Mouse (Mus musculus) G1E (cell line): ENCODE results near the gene Casp8.

Experiments used
- CTCF ChIP-seq: IDR thresholded peaks from 2 replicates; pipeline ENCODE4 v1.5.1; 2012; ENCODE audit warnings: low read depth, low read length, inconsistent platforms, mixed read lengths
- GATA1 ChIP-seq: IDR thresholded peaks from 2 replicates; pipeline ENCODE4 v1.6.1; 2012; ENCODE audit warnings: borderline replicate concordance, low read length, inconsistent platforms, mixed read lengths
- GATA2 ChIP-seq: IDR thresholded peaks from 2 replicates; pipeline ENCODE4 v1.6.1; 2012; ENCODE audit warnings: low read depth, low read length, inconsistent platforms, borderline replicate concordance
- POLR2AphosphoS5 ChIP-seq: IDR thresholded peaks from 2 replicates; pipeline ENCODE4 v1.6.1; 2012; ENCODE audit warnings: low read depth, low read length, inconsistent platforms; ENCODE audit not compliant: insufficient replicate concordance

DNA sequence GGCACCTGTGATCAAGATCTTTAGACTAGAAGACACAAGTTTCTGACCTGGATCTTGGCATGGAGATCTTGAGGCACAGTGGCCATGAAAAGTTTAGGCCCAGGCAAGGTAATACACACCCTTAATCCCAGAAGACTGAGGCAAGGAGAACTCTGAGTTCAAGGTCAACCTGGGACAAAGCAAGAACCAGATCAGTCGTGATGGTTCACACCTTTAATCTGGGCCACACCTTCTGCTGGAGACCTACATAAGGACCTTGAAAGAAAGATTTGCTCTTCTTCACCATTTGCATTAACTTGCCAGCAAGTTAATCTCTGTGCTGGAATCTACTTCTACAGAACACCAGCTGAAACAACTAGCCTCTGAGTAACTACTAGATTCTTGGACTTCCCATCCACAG is 34.6 kb upstream of the Casp8 start:
- TF ChIP-seq CTCF, result no peak
- no peak for TF ChIP-seq POLR2AphosphoS5
- TF ChIP-seq GATA1, result no peak
- no peak for TF ChIP-seq GATA2
